Mouse (Mus musculus) lung, adult 18-20 months (tissue): ENCODE measurements around the gene Mnat1.
"Not testable (repeated sequence)": the region's sequence is repeated elsewhere in the genome, so short reads cannot be mapped to it uniquely, and the experiment has no call there.

Source experiments
- DNase-seq, 2 experiments: peaks; one replicate each; pipeline ENCODE4 v3.0.0; 2022; ENCODE audit warnings: mixed read lengths in 2 of 2

Gene Mnat1

GRCm38 (mm10) chr12:73151038-73151437 lies 27.5 kb downstream of the Mnat1 start:
- not testable (repeated sequence) for DNase-seq

GRCm38 (mm10) chr12:73154150-73154549 lies 30.6 kb downstream of the Mnat1 start:
- DNase-seq, result no peak

- DNase-seq, result peak; percentile 57 to 73
Measured at GRCm38 (mm10) chr12:73160341-73160740, 36.8 kb downstream of the Mnat1 start.

GRCm38 (mm10) chr12:73162408-73163181 lies 39.1 kb downstream of the Mnat1 start:
- DNase-seq, result peak; percentile 13 to 61

- DNase-seq, result no peak
Measured at GRCm38 (mm10) chr12:73170794-73171193, 47.3 kb downstream of the Mnat1 start.

GRCm38 (mm10) chr12:73183896-73184295 lies 60.4 kb downstream of the Mnat1 start:
- no peak for DNase-seq

GRCm38 (mm10) chr12:73197363-73197762 lies 73.8 kb downstream of the Mnat1 start:
- no peak for DNase-seq

GRCm38 (mm10) chr12:73198451-73198850 lies 74.9 kb downstream of the Mnat1 start:
- no peak for DNase-seq

- DNase-seq, result no peak
Measured at GRCm38 (mm10) chr12:73199375-73199774, 75.9 kb downstream of the Mnat1 start.

- DNase-seq, result peak; percentile 28 to 55
Measured at GRCm38 (mm10) chr12:73201587-73201986, 78.1 kb downstream of the Mnat1 start.

GRCm38 (mm10) chr12:73205710-73206649 lies 82.5 kb downstream of the Mnat1 start:
- peak; percentile 79 to 89 for DNase-seq

GRCm38 (mm10) chr12:73207008-73207407 lies 83.5 kb downstream of the Mnat1 start:
- DNase-seq, result no peak

- DNase-seq, result no peak
Measured at GRCm38 (mm10) chr12:73207461-73207860, 83.9 kb downstream of the Mnat1 start.

GRCm38 (mm10) chr12:73208518-73208917 lies 85.0 kb downstream of the Mnat1 start:
- no peak for DNase-seq

- DNase-seq, result no peak
Measured at GRCm38 (mm10) chr12:73209117-73209516, 85.6 kb downstream of the Mnat1 start.

GRCm38 (mm10) chr12:73210454-73210853 lies 86.9 kb downstream of the Mnat1 start:
- DNase-seq, result no peak

GRCm38 (mm10) chr12:73215773-73216172 lies 92.3 kb downstream of the Mnat1 start:
- no peak for DNase-seq

GRCm38 (mm10) chr12:73218632-73219031 lies 95.1 kb downstream of the Mnat1 start:
- no peak for DNase-seq

GRCm38 (mm10) chr12:73221235-73221634 lies 97.7 kb downstream of the Mnat1 start:
- no peak for DNase-seq

- no peak for DNase-seq
Measured at GRCm38 (mm10) chr12:73223872-73224271, 100.4 kb downstream of the Mnat1 start.

GRCm38 (mm10) chr12:73228427-73228826 lies 104.9 kb downstream of the Mnat1 start:
- DNase-seq, result no peak

- no peak for DNase-seq
Measured at GRCm38 (mm10) chr12:73230196-73230595, 106.7 kb downstream of the Mnat1 start.

GRCm38 (mm10) chr12:73231552-73231951 lies 108.0 kb downstream of the Mnat1 start:
- no peak for DNase-seq

- DNase-seq, result no peak
Measured at GRCm38 (mm10) chr12:73232586-73232985, 109.1 kb downstream of the Mnat1 start.
